Mouse (Mus musculus) kidney, postnatal 0 days (tissue): Measurements from ENCODE around the gene Stk16. TPM values are rescaled to one million over a fixed set of nuclear protein-coding genes. Genes with fewer than 3 reads are reported as not detected.
A peak's percentile ranks its signal among the peaks of the same experiment; 100 is the strongest.

ENCODE experiments used
- ATAC-seq: fragments of 200-750 bp; cut with Nextera tagmentation; replicated peaks from 2 replicates; pipeline ENCODE4 v1.8.0; 2017; ENCODE audit warnings: low read depth, moderate number of reproducible peaks, moderate TSS enrichment, moderate library complexity; ENCODE audit not compliant: low FRiP score
- DNase-seq: peaks from one replicate; pipeline ENCODE4 v3.0.0-alpha.2; 2016; ENCODE audit warnings: low spot score
- H3K27ac ChIP-seq: fragments of 300-500 bp; sonication (generic); 2 replicates; pipeline ENCODE4 v1.5.1; 2014; ENCODE audit warnings: mild to moderate bottlenecking
- H3K27me3 ChIP-seq: fragments of 300-500 bp; sonication (generic); 2 replicates; pipeline ENCODE4 v1.6.1; 2014; ENCODE audit warnings: low read length, mixed read lengths; ENCODE audit not compliant: insufficient read depth
- H3K36me3 ChIP-seq: fragments of 300-500 bp; sonication (generic); 2 replicates; pipeline ENCODE4 v1.6.1; 2014; ENCODE audit warnings: low read length, mixed read lengths; ENCODE audit not compliant: insufficient read depth
- H3K4me1 ChIP-seq: fragments of 300-500 bp; sonication (generic); replicated peaks from 2 replicates; pipeline ENCODE4 v1.6.1; 2014; ENCODE audit warnings: antibody characterized with exemption, low read length, mixed read lengths; ENCODE audit not compliant: insufficient read depth
- H3K4me2 ChIP-seq: fragments of 300-500 bp; sonication (generic); 2 replicates; pipeline ENCODE4 v1.6.1; 2014; ENCODE audit warnings: mild to moderate bottlenecking, low read length, moderate library complexity, mixed read lengths
- H3K4me3 ChIP-seq: fragments of 300-500 bp; sonication (generic); replicated peaks from 2 replicates; pipeline ENCODE4 v1.5.1; 2014; ENCODE audit warnings: low read depth, low read length
- H3K9ac ChIP-seq: fragments of 300-500 bp; sonication (generic); 2 replicates; pipeline ENCODE4 v1.6.1; 2014; ENCODE audit warnings: low read depth, low read length
- H3K9me3 ChIP-seq: fragments of 300-500 bp; sonication (generic); replicated peaks from 2 replicates; pipeline ENCODE4 v1.6.1; 2016; ENCODE audit warnings: low read length, inconsistent platforms, mixed read lengths
- CTCF ChIP-seq: IDR thresholded peaks from 2 replicates; pipeline ENCODE4 v1.5.1; 2016; ENCODE audit warnings: antibody characterized with exemption, low read depth, mild to moderate bottlenecking, moderate library complexity
- WGBS: fragments of 180-500 bp; shearing (Covaris S2); extraction: QIAGEN DNeasy Blood & Tissue Kit; methylation state at CpG from one replicate; pipeline ENCODE4 v1.1.7; 2014; 5-methylcytosine and 5-hydroxymethylcytosine counted together
- polyA plus RNA-seq: library from polyadenylated mRNA; unstranded; fragments of >200 nt; fragmentation: Nextera tagmentation; extraction: Ambion mirVana; gene quantifications from 2 replicates; pipeline ENCODE4 v1.2.1, GENCODE M21; 2015

Gene Stk16
- polyA plus RNA-seq, 1 experiment from 2014 or later, result 114 TPM

GRCm38 (mm10) chr1:75244175-75244826 lies 33.7 kb downstream of the Stk16 start:
- Histone ChIP-seq H3K36me3 (peaks cover 12% of the 10 kb centered on the region; the same call in 1 of the 2 replicates), H3K9me3 (no peaks in the 10 kb centered on the region), H3K27me3 (no peaks in the 10 kb centered on the region), H3K27ac (no peak overlapping the region), H3K4me1 (peaks cover 7% of the 10 kb centered on the region; the same call in 1 of the 2 replicates), H3K9ac (no peak overlapping the region), H3K4me2 (no peak overlapping the region), H3K4me3 (no peak overlapping the region)
- 91% methylated on average over 12 of the region's 12 CpGs for WGBS
- DNase-seq (no peak), ATAC-seq (no peak)
- TF ChIP-seq CTCF, result no peak

GRCm38 (mm10) chr1:75244836-75245235 lies 34.2 kb downstream of the Stk16 start:
- Histone ChIP-seq H3K27me3 (no peaks in the 10 kb centered on the region), H3K4me2 (no peak overlapping the region), H3K9ac (no peak overlapping the region), H3K4me3 (no peak overlapping the region), H3K4me1 (peaks cover 7% of the 10 kb centered on the region; the same call in 1 of the 2 replicates), H3K36me3 (peaks cover 12% of the 10 kb centered on the region; the same call in 1 of the 2 replicates), H3K9me3 (no peaks in the 10 kb centered on the region), H3K27ac (no peak overlapping the region)
- TF ChIP-seq CTCF, result peak; percentile 16; the same call in 1 of the 2 replicates
- ATAC-seq, result peak; percentile 69
- 25% methylated on average over 4 of the region's 4 CpGs for WGBS
- peak; percentile 81 for DNase-seq

GRCm38 (mm10) chr1:75247071-75247930 lies 36.7 kb downstream of the Stk16 start:
- Histone ChIP-seq H3K27ac (peak overlapping the region; percentile 40; the same call in 1 of the 2 replicates), H3K9me3 (no peaks in the 10 kb centered on the region), H3K4me2 (no peak overlapping the region), H3K27me3 (no peaks in the 10 kb centered on the region), H3K36me3 (0 out of 2 replicates have a peak, but pooled peaks cover 8% of the 10 kb centered on the region), H3K9ac (peak overlapping the region; percentile 23; the same call in 1 of the 2 replicates), H3K4me3 (no peak overlapping the region), H3K4me1 (peaks cover 10% of the 10 kb centered on the region; the same call in 1 of the 2 replicates)
- ATAC-seq, result no peak
- 77% methylated on average over 16 of the region's 16 CpGs for WGBS
- TF ChIP-seq CTCF, result no peak
- no peak for DNase-seq

GRCm38 (mm10) chr1:75248041-75248772 lies 37.6 kb downstream of the Stk16 start:
- H3K27me3 ChIP-seq, result no peaks in the 10 kb centered on the region
- H3K36me3 ChIP-seq, result 0 out of 2 replicates have a peak, but pooled peaks cover 8% of the 10 kb centered on the region
- no peak overlapping the region for H3K4me3 ChIP-seq
- no peak for TF ChIP-seq CTCF
- peak; percentile 44; the same call in 1 of the 2 replicates for ATAC-seq
- no peaks in the 10 kb centered on the region for H3K9me3 ChIP-seq
- H3K4me1 ChIP-seq, result peaks cover 10% of the 10 kb centered on the region; the same call in 1 of the 2 replicates
- H3K9ac ChIP-seq, result peak overlapping the region; percentile 23; the same call in 1 of the 2 replicates
- WGBS, result 37% methylated on average over 9 of the region's 9 CpGs
- peak; percentile 48 for DNase-seq
- peak overlapping the region; percentile 40; the same call in 1 of the 2 replicates for H3K27ac ChIP-seq
- no peak overlapping the region for H3K4me2 ChIP-seq

DNA sequence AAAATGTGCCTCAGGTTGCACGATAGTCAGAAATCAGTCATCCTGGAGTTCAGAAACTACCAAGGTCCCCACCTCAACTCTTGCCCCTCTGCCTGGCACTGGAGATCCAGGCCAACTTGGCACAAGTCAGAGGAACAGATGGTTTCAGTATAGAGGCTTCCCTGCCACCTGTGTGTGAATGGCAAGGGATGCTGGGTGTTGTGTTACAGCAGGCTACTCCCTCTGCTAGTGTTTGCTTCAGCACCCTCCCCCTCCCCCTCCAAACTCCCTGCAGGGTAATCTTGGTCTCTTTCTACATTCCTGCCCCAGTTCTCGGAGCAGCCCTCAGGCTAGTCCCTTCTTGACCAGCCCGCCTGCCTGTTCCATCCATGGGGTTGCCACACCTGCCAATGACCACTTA lies 39.9 kb downstream of the Stk16 start:
- ATAC-seq (no peak), DNase-seq (no peak)
- H3K4me2 ChIP-seq, result no peak overlapping the region
- no peak for TF ChIP-seq CTCF
- H3K27ac ChIP-seq, result no peak overlapping the region
- H3K4me1 ChIP-seq, result peaks cover 10% of the 10 kb centered on the region; the same call in 1 of the 2 replicates
- no peaks in the 10 kb centered on the region for H3K36me3 ChIP-seq
- H3K9me3 ChIP-seq, result no peaks in the 10 kb centered on the region
- no peak overlapping the region for H3K4me3 ChIP-seq
- no peaks in the 10 kb centered on the region for H3K27me3 ChIP-seq
- WGBS, result 47% methylated on average over 3 of the region's 3 CpGs
- H3K9ac ChIP-seq, result no peak overlapping the region
